Mouse (Mus musculus) mouse embryonic stem cell (cell line): ENCODE measurements around the gene Comt.

ENCODE experiments used
- in situ Hi-C, 2 experiments: fragments of 300-500 bp; cut with MboI; formaldehyde crosslinking; loops; 1 replicate in 1 of 2; 3 replicates in 1 of 2; pipeline ENCODE4 v1.14.3; 2019 to 2020; ENCODE audit warnings: low sequenced_read_pairs in 2 of 2, low pct_unique_long_range_greater_than_20kb in 1 of 2, mixed read lengths in 1 of 2; ENCODE audit not compliant: unreplicated experiment in 1 of 2

Gene Comt

DNA sequence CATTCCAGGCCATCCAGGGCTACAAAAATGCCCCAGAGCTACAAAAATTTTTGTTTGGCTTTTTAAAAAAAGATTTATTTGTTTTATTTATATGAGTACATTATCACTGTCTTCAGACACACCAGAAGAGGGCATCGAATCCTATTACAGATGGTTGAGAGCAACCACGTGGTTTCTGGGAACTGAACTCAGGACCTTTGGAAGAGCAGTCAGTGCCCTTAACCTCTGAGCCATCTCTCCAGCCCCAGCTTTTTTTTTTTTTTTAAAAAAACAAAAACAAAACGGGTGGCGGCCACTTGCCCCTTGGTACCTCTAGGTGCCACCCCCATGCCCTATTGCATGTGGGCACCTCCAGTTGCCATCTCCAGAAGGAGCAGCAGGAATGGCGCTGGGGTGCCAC, 9.2 kb downstream of the Comt start:
- in situ Hi-C loops, result no loop called here

GRCm38 (mm10) chr16:18416837-18417236, 9.8 kb downstream of the Comt start:
- in situ Hi-C loops, result no loop called here

GRCm38 (mm10) chr16:18416094-18416761, 10.4 kb downstream of the Comt start:
- in situ Hi-C loops, result no loop called here

DNA sequence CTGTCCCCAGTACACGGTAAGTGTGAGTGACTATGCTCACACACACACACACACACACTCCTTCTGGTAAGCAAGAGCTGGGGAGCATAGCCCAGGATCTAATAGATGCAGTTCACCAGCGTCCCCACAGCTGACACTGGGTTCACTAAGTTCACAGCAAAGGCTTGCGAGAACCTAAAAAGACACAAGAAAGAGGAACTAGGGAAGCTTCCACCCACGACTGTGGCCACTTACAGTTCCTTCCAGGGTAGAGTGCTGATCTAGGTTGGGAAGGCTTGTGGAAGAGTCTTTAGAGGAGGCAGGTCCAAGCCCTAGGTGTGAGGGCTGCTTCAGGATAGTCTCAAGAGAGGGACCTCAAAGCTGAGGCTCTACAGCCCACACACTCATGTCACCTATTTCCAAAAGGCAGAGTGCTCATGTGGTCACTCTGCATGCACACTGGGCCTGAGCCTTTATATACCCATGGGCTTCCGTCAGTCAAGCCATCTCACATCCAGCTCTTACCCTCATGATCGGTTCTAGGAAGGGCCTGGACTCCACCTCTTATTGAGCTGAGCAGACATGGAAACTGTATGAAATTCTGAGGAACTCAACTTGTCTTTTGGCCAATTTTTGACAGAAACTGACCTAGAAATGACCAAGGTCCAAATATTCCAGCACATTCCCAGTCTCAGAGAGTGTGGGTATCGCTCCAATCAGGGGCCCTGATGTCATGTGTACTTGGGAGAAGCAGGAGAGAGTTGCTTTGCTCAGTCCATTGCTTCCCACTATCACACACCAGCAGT, 13.4 kb downstream of the Comt start:
- in situ Hi-C loops, result no loop called here

- in situ Hi-C loops, result no loop called here
Observed at GRCm38 (mm10) chr16:18411802-18412476, 14.7 kb downstream of the Comt start.

- in situ Hi-C loops, result no loop called here
Observed at GRCm38 (mm10) chr16:18411026-18411649, 15.5 kb downstream of the Comt start.

DNA sequence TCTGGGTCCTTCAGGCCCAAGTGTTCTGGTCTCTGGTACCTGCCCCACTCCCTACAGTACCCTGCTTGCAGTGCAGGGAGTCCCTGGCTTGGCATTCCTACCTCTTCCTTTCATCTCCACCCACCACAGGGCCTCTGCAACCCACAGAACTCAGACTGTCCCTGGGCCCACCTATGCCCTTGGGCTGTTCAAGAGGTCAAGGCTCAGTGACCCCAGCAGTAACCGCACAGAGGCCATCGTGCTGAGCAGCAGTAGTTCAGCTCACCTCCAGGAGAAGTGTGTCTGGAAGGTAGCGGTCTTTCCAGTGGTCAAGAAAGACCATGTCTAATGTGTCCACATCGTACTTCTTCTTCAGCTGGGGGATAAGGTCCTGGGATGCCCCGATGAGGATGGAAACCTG, 16.2 kb downstream of the Comt start:
- in situ Hi-C loops, result no loop called here

DNA sequence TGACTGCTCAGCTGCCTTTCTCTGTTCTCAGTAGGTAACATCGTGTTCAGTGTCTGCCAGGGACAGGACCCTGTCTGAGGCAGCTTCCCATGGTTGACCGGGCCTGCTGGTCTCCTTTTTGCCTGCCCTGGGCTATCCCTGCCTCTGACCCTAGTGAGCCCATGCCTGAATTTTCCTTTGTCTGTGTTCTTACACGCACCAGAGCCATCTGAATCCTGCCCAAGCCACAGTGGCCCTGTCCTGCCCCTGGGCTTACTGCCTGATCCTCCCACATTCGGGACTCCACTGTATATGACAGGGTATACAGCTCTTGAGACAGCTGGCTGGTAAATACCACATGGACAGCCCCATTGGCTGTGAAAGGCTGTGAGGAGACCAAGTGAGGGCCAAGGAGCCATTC, 16.9 kb downstream of the Comt start:
- in situ Hi-C loops, result no loop called here

DNA sequence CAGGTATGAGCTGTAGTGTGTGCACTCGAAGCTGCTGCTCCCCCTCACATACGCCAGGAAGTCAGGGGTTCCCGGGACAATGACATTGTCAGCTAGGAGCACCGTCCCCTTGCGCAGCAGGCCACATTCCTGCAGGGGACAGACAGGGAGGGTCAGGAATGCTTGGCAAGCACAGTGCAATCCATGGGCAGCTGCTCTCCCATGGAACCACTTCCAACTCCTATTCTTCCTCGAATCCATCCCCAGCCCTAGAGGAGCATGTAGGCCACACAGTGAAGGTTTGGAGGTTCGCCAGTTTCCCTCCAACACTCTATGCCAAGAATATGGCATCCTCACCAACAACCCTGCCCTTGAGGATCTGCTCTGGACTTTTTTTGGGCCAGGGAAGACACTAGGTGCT, 18.7 kb downstream of the Comt start:
- in situ Hi-C loops, result no loop called here

DNA sequence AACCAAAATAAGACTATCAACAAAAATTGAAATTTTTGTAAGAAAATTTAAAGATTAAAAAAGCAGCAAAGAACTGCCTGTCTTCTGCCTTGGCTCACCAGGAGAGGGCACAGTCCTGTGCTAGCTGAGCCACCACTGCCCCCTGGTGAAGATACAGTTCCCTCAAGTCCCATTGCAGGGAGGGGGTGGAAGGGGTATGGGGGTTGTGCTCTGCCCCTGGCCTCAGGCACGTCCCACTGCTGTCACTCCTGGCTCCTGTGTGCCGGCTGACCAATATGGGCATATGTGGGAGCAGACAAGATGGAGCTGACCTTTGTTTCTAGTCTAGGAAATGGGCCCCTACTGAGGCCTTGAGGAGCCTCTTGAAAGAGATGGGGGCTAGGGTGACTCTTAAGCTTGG, 20.4 kb downstream of the Comt start:
- in situ Hi-C loops, result no loop called here

- in situ Hi-C loops, result no loop called here
Observed at GRCm38 (mm10) chr16:18405876-18406275, 20.8 kb downstream of the Comt start.

DNA sequence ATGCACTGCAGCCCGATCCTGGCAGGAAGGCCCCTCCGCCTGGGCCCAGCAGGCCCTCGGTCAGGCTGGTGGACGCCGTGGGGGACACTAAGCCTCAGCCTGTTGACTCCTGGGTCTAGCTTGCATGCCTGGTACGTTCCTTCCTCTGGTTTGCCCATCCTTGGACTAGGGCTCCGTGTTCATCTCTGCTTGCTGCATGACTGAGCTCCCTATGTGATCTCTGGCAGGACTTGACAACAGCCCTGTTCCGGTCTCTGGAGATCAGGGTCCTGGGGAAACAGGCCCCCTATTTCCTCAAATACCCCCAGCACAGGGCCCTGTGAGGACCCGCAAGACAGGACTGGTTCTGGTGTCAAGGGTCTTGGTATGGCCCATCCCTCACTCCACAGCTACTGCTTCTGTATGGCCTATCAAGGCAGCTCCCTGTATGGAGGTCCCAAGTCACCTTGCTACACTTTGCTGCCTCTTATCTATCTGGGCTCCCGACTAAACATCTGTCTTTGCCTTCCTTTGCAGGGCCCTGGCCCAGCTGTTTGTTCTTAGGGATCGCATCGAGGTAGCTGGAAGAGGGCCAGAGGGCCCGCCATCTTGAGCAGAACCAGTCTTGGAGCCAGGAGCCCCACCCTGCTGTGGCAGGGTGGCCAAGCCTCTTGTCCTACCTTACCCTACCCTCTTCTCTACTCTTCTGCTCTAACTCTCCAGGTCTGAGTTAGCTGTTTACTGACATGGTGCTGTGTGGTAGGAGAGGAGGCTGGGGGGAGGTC, 21.4 kb downstream of the Comt start:
- in situ Hi-C loops, result no loop called here

- in situ Hi-C loops, result no loop called here
Observed at GRCm38 (mm10) chr16:18403285-18403684, 23.4 kb downstream of the Comt start.

- in situ Hi-C loops, result no loop called here
Observed at GRCm38 (mm10) chr16:18400472-18401216, 26.0 kb downstream of the Comt start.

GRCm38 (mm10) chr16:18400028-18400427, 26.6 kb downstream of the Comt start:
- in situ Hi-C loops, result no loop called here

GRCm38 (mm10) chr16:18396791-18397621, 29.6 kb downstream of the Comt start:
- in situ Hi-C loops, result no loop called here

- in situ Hi-C loops, result no loop called here
Observed at GRCm38 (mm10) chr16:18396201-18396600, 30.5 kb downstream of the Comt start.
